Mouse (Mus musculus): ENCODE measurements around the gene Hoxa4.

- TF ChIP-seq CTCF (IDR thresholded peaks at IDR 0.05; ENCODE audit: extremely low read depth, insufficient read depth, low read length): no peak
- TF ChIP-seq POLR2A (IDR thresholded peaks at IDR 0.05; ENCODE audit: extremely low read depth, insufficient read depth, low read length): no peak
These were observed 27.2 kb upstream of the Hoxa4 start for GRCm38 (mm10) chr6:52218643-52219215.
